Mouse (Mus musculus) intestine, embryonic 15.5 days (tissue): ENCODE data around the gene Lsr. TPM values are rescaled to one million over a fixed set of nuclear protein-coding genes. Genes with fewer than 3 reads are reported as not detected.
A peak's percentile ranks its signal among the peaks of the same experiment; 100 is the strongest.

Experiments
- ATAC-seq: fragments of 200-750 bp; cut with Nextera tagmentation; 2 replicates; pipeline ENCODE4 v1.8.0; 2017; ENCODE audit warnings: moderate TSS enrichment, moderate library complexity
- H3K27ac ChIP-seq: fragments of 300-500 bp; sonication (generic); 2 replicates; pipeline ENCODE4 v1.5.1; 2015; ENCODE audit warnings: mild to moderate bottlenecking, inconsistent platforms
- H3K27me3 ChIP-seq: fragments of 300-500 bp; sonication (generic); replicated peaks from 2 replicates; pipeline ENCODE4 v1.6.1; 2015; ENCODE audit warnings: inconsistent platforms
- H3K36me3 ChIP-seq: fragments of 300-500 bp; sonication (generic); 2 replicates; pipeline ENCODE4 v1.6.1; 2015; ENCODE audit warnings: inconsistent platforms
- H3K4me1 ChIP-seq: fragments of 300-500 bp; sonication (generic); replicated peaks from 2 replicates; pipeline ENCODE4 v1.6.1; 2015; ENCODE audit warnings: inconsistent platforms
- H3K4me2 ChIP-seq: fragments of 300-500 bp; sonication (generic); replicated peaks from 2 replicates; pipeline ENCODE4 v1.6.1; 2015; ENCODE audit warnings: mild to moderate bottlenecking, inconsistent platforms
- H3K4me3 ChIP-seq: fragments of 300-500 bp; sonication (generic); replicated peaks from 2 replicates; pipeline ENCODE4 v1.5.1; 2015; ENCODE audit warnings: inconsistent platforms
- H3K9ac ChIP-seq: fragments of 300-500 bp; sonication (generic); 2 replicates; pipeline ENCODE4 v1.6.1; 2015; ENCODE audit warnings: inconsistent platforms
- H3K9me3 ChIP-seq: fragments of 300-500 bp; sonication (generic); 2 replicates; pipeline ENCODE4 v1.6.1; 2016; ENCODE audit warnings: inconsistent platforms
- WGBS: fragments of 180-500 bp; shearing (Covaris S2); methylation state at CpG from one replicate; pipeline ENCODE4 v1.1.7; 2015; 5-methylcytosine and 5-hydroxymethylcytosine counted together
- polyA plus RNA-seq: library from polyadenylated mRNA; unstranded; fragments of >200 nt; fragmentation: Nextera tagmentation; extraction: Ambion mirVana; gene quantifications from 2 replicates; pipeline ENCODE4 v1.2.1, GENCODE M21; 2015

Lsr gene
- polyA plus RNA-seq, 1 experiment from 2014 or later: 146 TPM

DNA sequence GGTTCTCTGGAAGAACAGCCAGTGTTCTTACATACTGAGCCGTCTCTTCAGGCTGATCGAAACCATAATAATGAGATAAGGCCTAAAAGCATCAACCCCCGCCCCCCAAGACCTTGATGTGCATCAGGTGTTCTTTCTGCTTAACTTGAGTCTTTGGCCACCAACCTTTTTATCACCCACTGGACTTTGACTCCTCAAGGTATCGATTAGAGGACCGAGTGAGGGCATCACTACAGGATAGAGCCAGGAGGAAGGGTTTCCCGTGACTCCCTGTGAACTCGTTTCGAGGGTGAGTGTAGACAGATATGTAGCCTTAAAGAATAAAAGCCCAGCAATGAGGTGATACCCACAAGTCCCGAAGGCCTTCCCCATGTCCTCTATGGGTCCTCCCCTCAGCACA lies 12.1 kb upstream of the Lsr start:
- Histone ChIP-seq H3K9ac (no peak overlapping the region), H3K27me3 (no peaks in the 10 kb centered on the region), H3K9me3 (no peaks in the 10 kb centered on the region), H3K27ac (no peak overlapping the region), H3K36me3 (no peaks in the 10 kb centered on the region), H3K4me3 (no peak overlapping the region), H3K4me1 (no peaks in the 10 kb centered on the region), H3K4me2 (no peak overlapping the region)
- WGBS: 78% methylated on average over 9 of the region's 9 CpGs
- 0 out of 2 replicates have a peak, but pooled peaks have one; percentile 17 for ATAC-seq

DNA sequence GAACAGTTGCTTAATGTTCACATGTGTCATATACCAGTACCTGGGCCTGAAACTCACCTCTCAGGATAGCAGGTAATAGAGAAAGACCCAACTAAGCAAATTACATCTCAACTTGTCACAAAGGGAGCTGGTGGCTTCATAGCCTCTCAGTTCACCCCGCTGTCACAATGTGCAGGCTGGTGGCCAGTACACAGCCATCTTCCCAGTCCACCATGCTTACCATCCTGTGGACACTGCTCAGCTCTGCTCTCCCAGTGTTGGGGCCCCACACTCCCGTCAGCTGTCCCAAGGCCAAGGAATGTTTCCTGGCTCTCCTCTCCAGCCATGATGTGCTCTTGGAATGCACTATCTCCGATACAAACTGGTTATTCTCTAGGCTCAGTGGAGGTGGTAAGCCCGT lies 8.4 kb upstream of the Lsr start:
- Histone ChIP-seq H3K4me3 (no peak overlapping the region), H3K36me3 (no peaks in the 10 kb centered on the region), H3K4me1 (no peaks in the 10 kb centered on the region), H3K9me3 (no peaks in the 10 kb centered on the region), H3K27ac (no peak overlapping the region), H3K9ac (no peak overlapping the region), H3K4me2 (no peak overlapping the region), H3K27me3 (no peaks in the 10 kb centered on the region)
- no peak for ATAC-seq
- WGBS: 87% methylated on average over 4 of the region's 4 CpGs

- H3K9me3 ChIP-seq: no peaks in the 10 kb centered on the region
- peak; percentile 96 for ATAC-seq
- H3K27ac ChIP-seq: peak within 1 kb of the TSS; percentile 87
- H3K4me1 ChIP-seq: peaks cover 10% of the 10 kb centered on the region; the same call in 1 of the 2 replicates
- under 1% methylated on average over 37 of the region's 37 CpGs for WGBS
- peak within 1 kb of the TSS; percentile 56 for H3K4me3 ChIP-seq
- H3K27me3 ChIP-seq: peaks cover 8% of the 10 kb centered on the region
- H3K36me3 ChIP-seq: no peaks in the 10 kb centered on the region
- H3K9ac ChIP-seq: peak within 1 kb of the TSS; percentile 60
- peak within 1 kb of the TSS; percentile 59 for H3K4me2 ChIP-seq
Observed at GRCm38 (mm10) chr7:30973501-30974289, 431 bp upstream of the Lsr start, which contains the start of gene Fam187b. TSS of gene Fam187b (plus strand) at chr7:30973790.

- H3K4me1 ChIP-seq: peaks cover 10% of the 10 kb centered on the region; the same call in 1 of the 2 replicates
- H3K27ac ChIP-seq: peak overlapping the region; percentile 87
- peak overlapping the region; percentile 59 for H3K4me2 ChIP-seq
- peak; percentile 56 for ATAC-seq
- no peaks in the 10 kb centered on the region for H3K9me3 ChIP-seq
- peak overlapping the region; percentile 60 for H3K9ac ChIP-seq
- 3% methylated on average over 41 of the region's 41 CpGs for WGBS
- no peaks in the 10 kb centered on the region for H3K36me3 ChIP-seq
- peak overlapping the region; percentile 56 for H3K4me3 ChIP-seq
- H3K27me3 ChIP-seq: peaks cover 8% of the 10 kb centered on the region
Observed at GRCm38 (mm10) chr7:30972426-30973250, 626 bp downstream of the Lsr start.

DNA sequence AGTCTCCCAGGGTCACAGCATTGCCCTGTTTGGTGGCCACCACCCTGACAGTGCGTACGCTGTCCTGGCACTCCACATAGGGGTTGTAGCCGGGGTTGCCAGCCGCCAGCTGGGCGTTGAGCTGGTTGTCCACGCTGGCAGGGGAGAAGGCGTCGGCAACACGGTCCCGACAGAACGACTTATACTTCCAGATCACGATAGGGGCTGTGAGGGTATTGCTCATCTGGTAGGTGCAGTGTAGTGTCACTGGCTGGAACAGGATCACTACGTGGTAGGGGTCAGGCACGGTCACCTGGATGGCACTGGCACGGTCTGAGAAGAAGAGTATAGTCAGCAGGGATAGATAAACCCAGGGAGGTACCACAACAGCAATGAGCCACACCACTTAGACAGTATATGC lies 1.4 kb downstream of the Lsr start:
- Histone ChIP-seq H3K9me3 (no peaks in the 10 kb centered on the region), H3K4me3 (peak overlapping the region; percentile 56), H3K4me1 (peaks cover 10% of the 10 kb centered on the region; the same call in 1 of the 2 replicates), H3K27me3 (peaks cover 8% of the 10 kb centered on the region), H3K27ac (peak overlapping the region; percentile 13; the same call in 1 of the 2 replicates), H3K4me2 (peak overlapping the region; percentile 59), H3K36me3 (no peaks in the 10 kb centered on the region), H3K9ac (peak overlapping the region; percentile 60; the same call in 1 of the 2 replicates)
- ATAC-seq: no peak
- WGBS: 72% methylated on average over 15 of the region's 15 CpGs

DNA sequence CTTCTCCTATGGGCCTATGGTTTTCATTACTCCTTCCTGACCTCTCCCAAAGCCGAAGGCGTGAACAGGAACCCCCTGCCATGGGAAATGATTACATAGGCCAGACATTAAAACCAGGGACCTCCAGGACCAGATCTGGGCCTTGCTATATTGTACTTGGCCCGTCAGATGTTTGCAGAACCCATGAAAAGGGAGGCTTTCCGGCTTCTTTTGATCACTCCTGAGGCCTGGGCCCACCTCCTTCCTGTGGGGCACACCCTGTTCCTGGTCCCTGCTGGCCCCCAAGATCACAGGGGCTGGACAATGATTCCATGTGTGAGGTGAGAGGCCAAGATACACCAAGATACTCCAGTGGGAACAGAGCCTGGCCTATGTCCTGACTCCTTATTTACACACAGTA lies 4.1 kb downstream of the Lsr start:
- H3K4me3 ChIP-seq: no peak overlapping the region
- 81% methylated on average over 4 of the region's 4 CpGs for WGBS
- no peak overlapping the region for H3K27ac ChIP-seq
- no peaks in the 10 kb centered on the region for H3K36me3 ChIP-seq
- no peak overlapping the region for H3K9ac ChIP-seq
- H3K27me3 ChIP-seq: peaks cover 8% of the 10 kb centered on the region
- H3K9me3 ChIP-seq: no peaks in the 10 kb centered on the region
- no peak overlapping the region for H3K4me2 ChIP-seq
- peaks cover 6% of the 10 kb centered on the region; the same call in 1 of the 2 replicates for H3K4me1 ChIP-seq
- no peak for ATAC-seq

DNA sequence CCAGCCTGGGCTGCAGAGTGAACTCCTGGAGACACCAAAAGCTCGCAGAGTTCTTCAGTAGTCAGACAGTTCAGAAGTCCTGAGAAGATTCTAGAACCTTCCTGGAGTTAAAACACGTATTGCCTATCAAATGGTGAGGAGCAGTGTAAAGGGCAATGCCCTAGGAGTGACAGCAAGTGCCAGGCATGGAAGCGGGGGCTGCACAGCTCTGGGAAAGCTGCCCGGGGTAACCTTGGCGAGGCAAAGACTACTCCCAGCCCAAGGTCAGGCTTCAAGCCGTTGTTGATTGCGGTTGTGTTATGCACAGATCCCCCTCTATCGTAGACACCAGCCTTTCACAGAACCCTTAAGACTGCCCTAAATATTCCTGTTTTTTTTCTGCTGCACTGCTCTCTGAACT lies 4.7 kb downstream of the Lsr start:
- Histone ChIP-seq H3K36me3 (no peaks in the 10 kb centered on the region), H3K9ac (no peak overlapping the region), H3K27ac (no peak overlapping the region), H3K4me3 (no peak overlapping the region), H3K9me3 (no peaks in the 10 kb centered on the region), H3K4me2 (no peak overlapping the region), H3K27me3 (peaks cover 8% of the 10 kb centered on the region), H3K4me1 (peaks cover 5% of the 10 kb centered on the region; the same call in 1 of the 2 replicates)
- 88% methylated on average over 8 of the region's 8 CpGs for WGBS
- ATAC-seq: no peak

DNA sequence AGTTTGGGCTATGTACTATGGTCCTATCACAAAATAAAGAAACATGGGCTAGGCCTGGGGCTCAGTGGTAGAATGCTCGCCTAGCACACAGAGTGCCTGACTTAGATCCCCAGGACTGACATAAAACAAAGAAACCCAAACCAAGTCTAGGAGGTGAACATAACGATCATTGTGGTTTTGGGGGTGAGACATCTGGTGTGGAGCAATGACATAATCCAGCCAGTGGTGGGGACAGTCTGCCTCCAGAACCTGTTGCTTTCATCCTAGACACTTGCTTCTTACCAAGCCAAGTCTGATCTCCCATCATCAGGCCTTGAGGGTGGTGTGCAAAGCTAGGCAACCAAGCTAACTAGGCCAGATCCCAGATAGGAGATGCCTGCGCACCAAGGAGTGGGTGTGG lies 6.6 kb downstream of the Lsr start:
- Histone ChIP-seq H3K36me3 (no peaks in the 10 kb centered on the region), H3K4me2 (no peak overlapping the region), H3K27me3 (no peaks in the 10 kb centered on the region), H3K4me3 (no peak overlapping the region), H3K9me3 (no peaks in the 10 kb centered on the region), H3K27ac (no peak overlapping the region), H3K9ac (no peak overlapping the region), H3K4me1 (no peaks in the 10 kb centered on the region)
- no peak for ATAC-seq
- WGBS: 78% methylated on average over 3 of the region's 3 CpGs

- no peaks in the 10 kb centered on the region for H3K27me3 ChIP-seq
- H3K4me1 ChIP-seq: no peaks in the 10 kb centered on the region
- no peak overlapping the region for H3K4me2 ChIP-seq
- ATAC-seq: no peak
- H3K9me3 ChIP-seq: no peaks in the 10 kb centered on the region
- no peaks in the 10 kb centered on the region for H3K36me3 ChIP-seq
- 86% methylated on average over 14 of the region's 14 CpGs for WGBS
- no peak overlapping the region for H3K27ac ChIP-seq
- H3K4me3 ChIP-seq: no peak overlapping the region
- H3K9ac ChIP-seq: no peak overlapping the region
Observed at GRCm38 (mm10) chr7:30965677-30966076, 7.6 kb downstream of the Lsr start.

DNA sequence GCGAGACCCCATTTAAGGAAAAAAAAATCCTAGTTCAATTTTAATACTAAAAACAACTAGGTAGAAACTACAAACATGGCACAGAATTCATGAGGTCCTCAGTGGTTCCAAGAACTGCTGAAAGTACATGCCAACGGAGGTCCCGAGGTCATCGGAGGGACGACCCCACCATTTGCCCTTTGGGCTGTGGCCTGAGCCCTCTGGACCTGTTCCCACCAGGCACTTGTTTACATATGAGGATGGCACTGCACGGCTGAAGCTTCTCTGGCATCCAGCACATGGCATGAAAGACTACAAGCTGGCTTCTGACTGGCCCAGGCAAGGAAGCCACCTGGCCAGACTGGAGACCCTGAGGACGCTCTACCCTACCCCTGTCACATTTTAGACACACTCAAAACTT lies 8.9 kb downstream of the Lsr start:
- H3K36me3 ChIP-seq: no peaks in the 10 kb centered on the region; the same call in 1 of the 2 replicates
- no peak overlapping the region for H3K9ac ChIP-seq
- H3K27me3 ChIP-seq: no peaks in the 10 kb centered on the region
- WGBS: 83% methylated on average over 7 of the region's 7 CpGs
- ATAC-seq: no peak
- no peak overlapping the region for H3K4me3 ChIP-seq
- no peaks in the 10 kb centered on the region for H3K4me1 ChIP-seq
- H3K4me2 ChIP-seq: no peak overlapping the region
- no peak overlapping the region for H3K27ac ChIP-seq
- H3K9me3 ChIP-seq: no peaks in the 10 kb centered on the region

GRCm38 (mm10) chr7:30962862-30963261 lies 10.4 kb downstream of the Lsr start:
- WGBS: 96% methylated on average over 5 of the region's 5 CpGs
- no peak for ATAC-seq

GRCm38 (mm10) chr7:30959786-30960349 lies 13.4 kb downstream of the Lsr start:
- no peaks in the 10 kb centered on the region for H3K9me3 ChIP-seq
- H3K27me3 ChIP-seq: no peaks in the 10 kb centered on the region
- no peak for ATAC-seq
- H3K4me2 ChIP-seq: no peak overlapping the region
- H3K4me3 ChIP-seq: no peak overlapping the region
- H3K36me3 ChIP-seq: no peaks in the 10 kb centered on the region; the same call in 1 of the 2 replicates
- no peak overlapping the region for H3K27ac ChIP-seq
- H3K4me1 ChIP-seq: peaks cover 17% of the 10 kb centered on the region
- no peak overlapping the region for H3K9ac ChIP-seq
- 86% methylated on average over 6 of the region's 6 CpGs for whole genome bisulfite sequencing

More at GRCm38 (mm10) chr7:30962862-30963261, 10.4 kb downstream of the Lsr start:
- no peaks in the 10 kb centered on the region for H3K9me3 ChIP-seq
- no peak overlapping the region for H3K27ac ChIP-seq
- H3K4me1 ChIP-seq: peaks cover 7% of the 10 kb centered on the region; the same call in 1 of the 2 replicates
- H3K9ac ChIP-seq: no peak overlapping the region
- H3K36me3 ChIP-seq: no peaks in the 10 kb centered on the region; the same call in 1 of the 2 replicates
- no peak overlapping the region for H3K4me2 ChIP-seq
- H3K27me3 ChIP-seq: no peaks in the 10 kb centered on the region
- no peak overlapping the region for H3K4me3 ChIP-seq
